Mouse (Mus musculus): ENCODE results near the gene Ubfd1.
"Not testable (repeated sequence)": the region's sequence is repeated elsewhere in the genome, so short reads cannot be mapped to it uniquely, and the experiment has no call there.

Gene Ubfd1

DNA sequence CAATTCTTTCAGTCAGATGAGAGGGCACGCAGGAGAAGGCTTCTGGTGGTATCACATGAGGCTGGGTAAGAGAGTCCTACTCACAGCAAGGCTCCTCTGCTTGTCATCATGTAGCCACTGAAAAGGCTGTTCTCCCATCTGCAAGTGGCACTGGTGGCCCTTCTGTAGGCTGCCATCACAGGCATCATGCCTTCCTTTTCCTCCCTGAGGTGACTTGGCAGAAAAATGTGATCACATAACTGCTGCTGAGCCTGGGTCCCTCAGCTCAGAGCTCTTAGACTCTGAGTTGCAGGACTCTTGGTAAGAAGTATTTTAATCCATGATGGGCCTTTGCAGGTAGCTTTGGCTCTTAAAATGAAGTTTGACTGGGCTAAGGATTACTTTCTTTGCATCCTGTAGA, 14.1 kb downstream of the Ubfd1 start:
- no peak for DNase-seq (ENCODE audit: low read depth in 2 of 2, low spot score in 2 of 2)

- no peak for DNase-seq (ENCODE audit: low read depth in 2 of 2, low spot score in 2 of 2)
Observed at GRCm38 (mm10) chr7:122087195-122087982, 20.4 kb downstream of the Ubfd1 start.

GRCm38 (mm10) chr7:122094564-122095330, 27.8 kb downstream of the Ubfd1 start:
- DNase-seq (ENCODE audit: low read depth in 2 of 2, low spot score in 2 of 2): no peak

DNA sequence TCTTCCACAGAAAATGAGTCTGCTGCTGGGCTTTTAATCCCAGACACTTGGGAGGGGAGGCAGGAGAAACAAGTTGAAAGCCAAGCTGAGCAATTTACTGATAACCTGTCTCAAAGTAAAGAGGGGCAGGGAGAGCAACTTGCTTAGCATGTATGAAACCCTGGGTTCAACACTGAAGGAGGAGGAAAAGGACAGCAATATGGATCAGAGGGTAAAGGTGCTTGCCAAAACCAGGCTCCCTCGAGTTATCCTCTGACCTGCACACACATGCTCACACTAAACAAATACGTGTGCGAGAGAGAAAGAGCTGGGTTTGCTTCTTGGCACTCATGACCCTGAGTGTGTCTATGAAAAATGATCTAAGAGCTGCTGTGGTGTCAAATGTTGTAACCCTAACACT, 31.0 kb downstream of the Ubfd1 start:
- DNase-seq (ENCODE audit: low read depth in 2 of 2, low spot score in 2 of 2): no peak

DNA sequence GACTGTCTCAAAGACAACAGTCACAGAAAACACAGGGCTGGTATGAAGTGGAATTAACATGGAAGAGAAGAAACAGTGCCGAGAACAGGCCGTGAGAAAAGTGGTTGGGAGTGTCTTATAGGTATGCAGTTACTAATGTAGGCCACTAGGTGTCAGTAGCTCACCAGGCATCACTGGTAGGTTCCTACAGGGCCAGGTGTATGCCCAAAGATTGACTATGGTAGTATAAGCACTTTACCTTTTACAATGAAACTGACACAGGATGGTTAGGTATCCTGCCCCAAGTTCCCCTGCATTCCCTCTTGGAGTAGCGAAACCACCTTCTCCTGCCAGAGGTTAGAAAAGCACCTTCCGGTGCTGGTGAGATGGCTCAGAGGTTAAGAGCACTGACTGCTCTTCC, 32.2 kb downstream of the Ubfd1 start:
- DNase-seq (ENCODE audit: low read depth in 2 of 2, low spot score in 2 of 2): peak; percentile 50 to 54

DNA sequence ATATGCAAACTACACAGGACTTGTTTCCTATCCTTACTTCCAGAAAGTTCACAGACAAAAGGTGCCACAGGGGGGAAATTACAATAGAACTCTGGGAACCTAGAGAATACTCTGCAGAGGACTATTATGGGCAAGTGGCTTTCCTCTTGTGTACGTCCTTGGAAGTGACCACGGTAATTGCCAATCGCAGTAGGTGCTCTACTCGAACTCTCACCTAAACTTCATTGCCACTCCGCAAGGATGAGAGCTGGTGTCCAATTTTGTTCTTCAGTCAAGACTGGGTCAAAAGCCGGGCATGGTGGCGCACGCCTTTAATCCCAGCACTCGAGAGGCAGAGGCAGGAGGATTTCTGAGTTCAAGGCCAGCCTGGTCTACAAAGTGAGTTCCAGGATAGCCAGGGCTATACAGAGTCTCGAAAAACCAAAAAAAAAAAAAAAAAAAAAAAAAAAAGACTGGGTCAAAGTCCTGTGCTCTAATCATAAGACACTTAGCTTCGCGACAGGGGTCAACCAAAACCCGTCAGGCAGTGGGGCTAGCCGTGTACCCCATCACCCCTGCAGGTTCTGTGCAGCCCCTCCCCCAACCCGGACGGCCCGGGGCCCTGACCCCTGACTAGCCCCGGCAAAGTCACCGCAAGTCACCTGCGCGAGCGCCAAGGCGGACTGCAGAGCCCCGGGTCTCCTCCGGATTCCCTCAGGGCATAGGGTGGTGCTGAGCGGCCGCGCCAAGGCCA, 34.2 kb downstream of the Ubfd1 start:
- DNase-seq (ENCODE audit: low read depth in 2 of 2, low spot score in 2 of 2): not testable (repeated sequence)

DNA sequence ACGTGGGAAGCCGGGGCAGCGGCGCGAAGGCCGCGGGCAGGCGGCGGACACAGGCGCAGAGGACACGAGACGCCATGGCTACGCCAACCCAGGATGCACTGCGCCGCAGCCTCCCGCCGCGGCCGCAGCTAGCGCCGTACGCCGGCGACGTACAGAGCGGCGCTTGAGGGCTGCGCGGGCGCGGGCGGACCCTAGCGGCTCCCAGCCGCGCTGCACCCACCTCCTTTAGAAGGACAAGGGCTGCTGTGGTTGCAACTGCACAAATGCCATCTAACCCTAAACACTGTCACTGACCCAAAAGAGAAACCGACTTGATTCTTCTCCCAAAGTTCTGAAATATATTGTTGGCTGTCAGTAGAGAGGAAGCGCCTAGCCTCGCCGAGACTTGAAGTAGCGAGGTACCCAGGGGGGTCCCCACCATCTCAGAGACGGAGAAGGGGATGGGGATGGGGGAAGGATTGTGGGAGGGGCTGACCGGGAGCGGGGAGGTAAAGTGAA, 34.8 kb downstream of the Ubfd1 start, which contains the start of gene Ndufab1:
Ndufab1 (minus strand) TSS at position 140 of the 498 bp plus-strand sequence.
- peak; percentile 69 to 71 for DNase-seq (ENCODE audit: low read depth in 2 of 2, low spot score in 2 of 2)

DNA sequence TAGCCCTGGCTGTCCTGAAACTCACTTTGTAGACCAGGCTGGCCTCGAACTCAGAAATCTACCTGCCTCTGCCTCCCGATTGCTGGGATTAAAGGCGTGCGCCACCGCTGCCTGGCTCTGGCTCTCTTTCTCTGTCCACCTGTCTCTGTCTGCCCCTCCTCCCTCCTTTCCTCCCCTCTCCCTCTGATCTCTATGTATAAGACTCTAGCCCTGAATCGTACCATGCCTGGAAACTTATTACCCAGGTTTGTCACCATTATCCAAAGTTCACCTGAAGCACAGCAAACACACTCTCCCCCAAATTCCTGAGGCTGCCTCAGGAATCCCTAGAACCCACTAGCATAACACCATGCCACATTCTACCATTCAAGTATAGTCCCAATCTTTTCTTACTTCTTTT, 41.2 kb downstream of the Ubfd1 start:
- no peak for DNase-seq (ENCODE audit: low read depth in 2 of 2, low spot score in 2 of 2)

GRCm38 (mm10) chr7:122123518-122123917, 56.5 kb downstream of the Ubfd1 start:
- DNase-seq (ENCODE audit: low read depth in 2 of 2, low spot score in 2 of 2): no peak

- DNase-seq (ENCODE audit: low read depth in 2 of 2, low spot score in 2 of 2): no peak
Observed at GRCm38 (mm10) chr7:122125636-122126035, 58.7 kb downstream of the Ubfd1 start.

GRCm38 (mm10) chr7:122126946-122127345, 60.0 kb downstream of the Ubfd1 start:
- DNase-seq (ENCODE audit: low read depth in 2 of 2, low spot score in 2 of 2): no peak
